Mouse (Mus musculus) C2C12 (cell line): ENCODE data around the gene Nuak2. TPM values are rescaled to one million over a fixed set of nuclear protein-coding genes. Genes with fewer than 3 reads are reported as not detected.

Source experiments
- H3K27me3 ChIP-seq: one replicate; pipeline ENCODE4 v1.6.1; 2011; ENCODE audit not compliant: control insufficient read depth, insufficient read depth, insufficient read length
- H3K36me3 ChIP-seq: one replicate; pipeline ENCODE4 v1.6.1; 2011; ENCODE audit not compliant: control insufficient read depth, insufficient read depth
- H3K4me3 ChIP-seq: one replicate; pipeline ENCODE4 v1.5.1; 2011; ENCODE audit warnings: mild to moderate bottlenecking, control low read depth; ENCODE audit not compliant: poor library complexity, insufficient read depth, severe bottlenecking
- H3K79me2 ChIP-seq: one replicate; pipeline ENCODE4 v1.6.1; 2011; ENCODE audit not compliant: control insufficient read depth, insufficient read depth
- H3K79me3 ChIP-seq: one replicate; pipeline ENCODE4 v1.6.1; 2011; ENCODE audit warnings: low read depth, control low read depth
- H3ac ChIP-seq: one replicate; pipeline ENCODE3; 2011; ENCODE audit warnings: low read depth; ENCODE audit not compliant: control insufficient read depth, insufficient read length
- CEBPB ChIP-seq: IDR thresholded peaks from one replicate; pipeline ENCODE4 v1.6.1; 2011; ENCODE audit warnings: low read depth, mild to moderate bottlenecking, control low read depth, moderate library complexity
- CTCF ChIP-seq: IDR thresholded peaks from one replicate; pipeline ENCODE4 v1.5.1; 2011; ENCODE audit not compliant: control insufficient read depth, insufficient read depth, insufficient read length
- FOSL1 ChIP-seq: IDR thresholded peaks from one replicate; pipeline ENCODE4 v1.8.0; 2011; ENCODE audit warnings: mild to moderate bottlenecking, low read length; ENCODE audit not compliant: poor library complexity, insufficient read depth, severe bottlenecking
- MAX ChIP-seq: IDR thresholded peaks from one replicate; pipeline ENCODE4 v1.6.1; 2011; ENCODE audit warnings: mild to moderate bottlenecking, control low read depth
- MYOD1 ChIP-seq: IDR thresholded peaks from one replicate; pipeline ENCODE4 v1.6.1; 2011; ENCODE audit warnings: low read depth; ENCODE audit not compliant: control insufficient read depth, insufficient read length
- MYOG ChIP-seq: IDR thresholded peaks from one replicate; pipeline ENCODE4 v1.6.1; 2011; ENCODE audit not compliant: control insufficient read depth, insufficient read length; ENCODE audit errors: extremely low read depth
- USF1 ChIP-seq: IDR thresholded peaks from one replicate; pipeline ENCODE4 v1.6.1; 2011; ENCODE audit warnings: low read depth, mild to moderate bottlenecking, control low read depth, moderate library complexity
- polyA plus RNA-seq: library from polyadenylated mRNA; unstranded; fragments of >200 nt; fragmentation: generic; extraction: Trizol; gene quantifications from one replicate; pipeline ENCODE4 v1.2.1, GENCODE M21; 2012; ENCODE audit warnings: missing spikeins

The Nuak2 gene
- polyA plus RNA-seq, 1 experiment, result 11.7 TPM

- H3K4me3 ChIP-seq, result peak overlapping the region; percentile 59
- TF ChIP-seq USF1 (no peak), MAX (no peak), CEBPB (peak; percentile 96)
- peaks cover 20% of the 10 kb centered on the region for H3K36me3 ChIP-seq
- H3K79me2 ChIP-seq, result peaks cover 69% of the 10 kb centered on the region
- peak overlapping the region; percentile 24 for H3ac ChIP-seq
- peaks cover 54% of the 10 kb centered on the region for H3K79me3 ChIP-seq
- no peaks in the 10 kb centered on the region for H3K27me3 ChIP-seq
These were observed 1.5 kb downstream of the Nuak2 start for GRCm38 (mm10) chr1:132317413-132317812.

DNA sequence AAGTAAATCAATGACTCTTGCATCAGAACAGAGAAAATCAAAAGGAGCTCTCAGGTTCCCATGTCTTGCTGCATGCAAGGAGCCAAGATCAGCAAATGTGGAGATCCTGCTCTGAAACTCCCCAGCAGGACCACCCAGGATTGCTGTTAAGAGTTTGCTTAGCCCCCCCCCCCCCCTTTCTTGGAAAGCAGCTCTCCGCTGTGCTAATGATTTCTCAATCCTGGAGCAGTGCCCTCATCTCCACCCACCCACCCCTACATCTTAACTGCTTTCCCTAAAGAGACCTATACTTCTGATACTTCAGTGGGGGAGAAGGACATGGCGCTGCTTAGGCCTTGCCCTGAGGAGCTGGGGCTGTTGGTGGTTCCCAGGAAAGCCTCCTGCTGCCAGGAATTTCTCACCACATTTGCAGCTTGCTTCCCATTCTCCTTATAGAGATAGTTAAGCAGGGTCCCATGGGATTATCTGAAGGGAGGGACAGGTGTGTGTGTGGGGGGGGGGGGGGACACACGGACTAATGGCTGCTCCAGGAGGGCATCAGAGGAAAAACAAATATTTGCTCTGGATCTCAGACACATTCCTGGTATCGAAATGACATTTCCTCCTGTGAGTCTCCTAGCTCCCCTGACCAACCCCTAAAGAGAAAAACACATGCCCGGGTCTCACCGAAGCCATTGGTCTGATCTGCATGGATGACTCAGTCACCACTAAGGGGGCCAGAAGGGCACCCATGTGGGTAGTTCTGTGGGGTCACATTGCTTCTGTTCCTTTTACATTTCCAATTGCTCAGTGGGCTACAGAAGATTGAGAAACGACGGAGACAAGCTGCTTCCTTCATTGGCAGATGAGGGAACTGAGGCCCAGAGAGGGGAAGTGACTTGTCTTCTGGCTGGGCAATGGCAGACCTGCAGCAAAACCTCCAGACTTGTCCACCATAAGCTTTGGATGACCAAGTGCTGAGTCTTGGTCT is 2.3 kb downstream of the Nuak2 start:
- Histone ChIP-seq H3ac (peak overlapping the region; percentile 12), H3K79me3 (peaks cover 61% of the 10 kb centered on the region), H3K36me3 (peaks cover 27% of the 10 kb centered on the region), H3K79me2 (peaks cover 77% of the 10 kb centered on the region), H3K4me3 (peak overlapping the region; percentile 59), H3K27me3 (no peaks in the 10 kb centered on the region)
- no peak for TF ChIP-seq MYOD1
- TF ChIP-seq CEBPB, result no peak
- no peak for TF ChIP-seq CTCF
- TF ChIP-seq USF1, result no peak
- TF ChIP-seq FOSL1, result no peak
- TF ChIP-seq MAX, result no peak
- no peak for TF ChIP-seq MYOG

DNA sequence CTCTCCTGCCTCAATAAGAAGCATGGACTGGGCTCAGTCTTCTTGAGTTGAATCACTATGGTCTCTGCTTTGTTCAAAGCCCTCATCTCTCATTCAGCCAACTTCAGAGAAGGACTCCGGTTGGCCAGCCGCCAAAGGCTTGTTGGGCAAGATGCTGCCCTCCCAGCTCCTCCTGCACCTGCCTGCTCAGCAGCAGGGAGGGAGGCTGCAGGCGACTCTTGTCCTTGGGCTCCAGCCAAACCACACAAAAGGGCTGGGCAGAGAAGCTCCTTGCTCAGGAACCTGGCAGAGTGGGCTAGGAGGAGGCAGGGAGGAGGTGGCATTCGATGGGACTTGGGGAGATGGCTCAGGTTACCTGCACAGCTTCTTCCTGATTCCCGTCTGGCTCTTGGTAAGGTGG is 3.3 kb downstream of the Nuak2 start:
- Histone ChIP-seq H3K27me3 (no peaks in the 10 kb centered on the region), H3K79me3 (peaks cover 64% of the 10 kb centered on the region), H3K36me3 (peaks cover 37% of the 10 kb centered on the region), H3K79me2 (peaks cover 87% of the 10 kb centered on the region), H3K4me3 (no peak overlapping the region), H3ac (no peak overlapping the region)
- TF ChIP-seq MYOD1 (peak; percentile 50), CTCF (no peak), CEBPB (peak; percentile 61)

GRCm38 (mm10) chr1:132321821-132322580 is 6.1 kb downstream of the Nuak2 start:
- Histone ChIP-seq H3K4me3 (no peak overlapping the region), H3K79me3 (peaks cover 68% of the 10 kb centered on the region), H3K79me2 (peaks cover 95% of the 10 kb centered on the region), H3K27me3 (no peaks in the 10 kb centered on the region), H3ac (no peak overlapping the region), H3K36me3 (peaks cover 63% of the 10 kb centered on the region)
- TF ChIP-seq CEBPB (no peak), MYOG (no peak), USF1 (no peak), FOSL1 (no peak), MAX (no peak), CTCF (no peak), MYOD1 (no peak)

- Histone ChIP-seq H3K4me3 (no peak overlapping the region), H3K36me3 (peaks cover 67% of the 10 kb centered on the region), H3ac (no peak overlapping the region), H3K27me3 (no peaks in the 10 kb centered on the region), H3K79me2 (peaks cover 91% of the 10 kb centered on the region), H3K79me3 (peaks cover 61% of the 10 kb centered on the region)
- no peak for TF ChIP-seq MAX
These were observed 7.0 kb downstream of the Nuak2 start for GRCm38 (mm10) chr1:132322711-132323542.
